Mouse (Mus musculus) NIH3T3 (cell line): ENCODE measurements at regions not wholly inside any gene's neighbourhood (a gene's known extent, or its start where the extent isn't known, plus 50 kb on each side); places are given as distances from the start of the nearest gene placed in this dataset.
A peak's percentile ranks its signal among the peaks of the same experiment; 100 is the strongest.

ENCODE experiments used
- DNase-seq: peaks from one replicate; pipeline ENCODE4 v3.0.0-alpha.2; 2012; ENCODE audit warnings: low read depth

DNA sequence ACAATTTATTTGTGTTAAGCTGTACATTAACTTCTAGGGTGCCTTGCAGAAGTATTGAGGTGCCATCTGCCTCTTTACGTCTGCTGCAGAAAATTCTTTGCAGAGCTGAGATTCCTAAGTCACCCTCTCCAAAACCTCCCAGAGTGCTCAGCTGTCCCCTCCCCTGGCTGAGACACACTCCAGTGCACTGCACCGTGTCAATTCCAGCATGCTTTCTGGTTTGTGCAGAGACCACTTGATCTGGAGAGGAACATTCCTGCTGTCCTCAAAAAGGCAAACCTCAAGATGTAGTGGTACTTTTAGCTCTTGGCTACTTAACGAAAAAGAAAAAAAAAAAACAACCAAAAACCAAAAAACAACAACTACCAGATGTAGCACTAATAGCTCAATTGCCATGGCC lies 145.2 kb upstream of the Krr1 start:
- no peak for DNase-seq

DNA sequence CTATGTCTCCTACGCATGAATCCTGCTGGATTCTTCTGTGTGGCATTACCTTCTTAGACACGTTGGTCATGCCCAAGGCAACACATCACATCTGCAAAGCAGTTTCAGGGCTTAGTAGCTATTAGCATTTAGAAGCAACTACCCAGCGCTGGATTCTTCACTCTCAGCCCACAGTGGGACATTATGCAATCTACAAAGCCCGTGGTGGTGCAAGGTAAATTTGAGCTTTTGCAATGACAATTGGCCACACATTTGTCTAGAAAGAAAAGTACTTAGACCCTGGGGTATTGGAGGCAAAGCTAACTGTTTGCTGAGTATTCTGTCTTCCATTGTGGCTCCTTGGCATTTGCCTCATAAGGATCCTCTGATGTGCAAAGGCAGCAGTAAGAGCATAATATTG lies 144.5 kb upstream of the Krr1 start:
- DNase-seq: no peak

DNA sequence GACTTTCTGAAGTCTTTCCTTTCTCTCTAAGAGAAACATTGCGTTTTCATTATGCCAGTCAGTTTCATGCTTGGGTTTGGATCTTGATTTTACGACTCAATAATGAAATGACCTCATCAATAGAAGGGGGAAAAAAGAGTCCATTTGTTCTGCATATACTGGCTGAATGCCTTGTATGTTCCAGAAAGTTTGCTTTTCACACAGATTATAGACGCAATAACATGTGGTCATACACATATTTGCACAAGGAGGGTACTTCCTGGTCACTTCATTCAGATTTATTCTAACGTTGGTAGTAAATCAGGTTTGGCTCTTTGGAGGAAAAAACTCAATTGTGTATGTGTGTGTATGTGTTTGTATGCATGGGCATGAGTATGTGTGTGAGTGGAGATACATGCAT lies 143.9 kb upstream of the Krr1 start:
- DNase-seq: no peak

DNA sequence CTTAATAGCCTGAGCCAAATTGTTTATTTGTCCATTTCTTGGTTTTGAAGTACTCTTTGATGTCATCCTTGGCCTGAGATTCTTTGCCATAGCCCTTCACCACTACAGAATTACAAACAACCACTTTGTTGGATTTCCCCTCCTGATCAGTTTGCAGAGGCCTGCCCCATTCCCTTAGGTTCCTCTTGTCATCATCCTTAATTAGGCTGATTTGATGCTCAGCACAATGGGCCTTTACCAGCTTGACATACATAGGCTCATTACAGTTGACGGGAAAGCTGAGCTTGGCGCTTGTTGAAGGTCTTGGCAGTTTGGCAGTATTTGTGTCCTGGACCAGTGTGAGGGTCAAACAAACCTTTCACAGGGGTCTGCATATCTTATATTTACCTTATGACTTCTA lies 143.2 kb upstream of the Krr1 start:
- no peak for DNase-seq

DNA sequence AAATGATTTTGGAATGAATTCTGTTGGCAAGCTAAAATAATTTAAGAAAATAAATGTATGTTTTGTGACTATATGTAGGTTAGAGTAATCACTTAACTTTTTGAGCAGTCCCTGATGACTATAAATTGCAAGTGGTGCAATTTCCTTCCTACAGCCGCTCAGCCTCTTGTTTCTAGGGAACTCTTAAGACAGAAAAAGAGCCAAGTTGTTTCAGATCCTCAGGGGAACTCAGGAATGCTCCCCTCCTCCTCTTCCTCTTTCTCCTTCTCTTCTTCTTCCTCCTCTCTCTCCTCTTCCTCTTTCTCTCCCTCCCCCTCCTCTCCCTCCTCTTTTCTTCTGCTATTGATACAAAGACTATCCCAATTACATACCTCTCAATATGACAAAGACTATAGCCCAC lies 141.4 kb upstream of the Krr1 start:
- no peak for DNase-seq

DNA sequence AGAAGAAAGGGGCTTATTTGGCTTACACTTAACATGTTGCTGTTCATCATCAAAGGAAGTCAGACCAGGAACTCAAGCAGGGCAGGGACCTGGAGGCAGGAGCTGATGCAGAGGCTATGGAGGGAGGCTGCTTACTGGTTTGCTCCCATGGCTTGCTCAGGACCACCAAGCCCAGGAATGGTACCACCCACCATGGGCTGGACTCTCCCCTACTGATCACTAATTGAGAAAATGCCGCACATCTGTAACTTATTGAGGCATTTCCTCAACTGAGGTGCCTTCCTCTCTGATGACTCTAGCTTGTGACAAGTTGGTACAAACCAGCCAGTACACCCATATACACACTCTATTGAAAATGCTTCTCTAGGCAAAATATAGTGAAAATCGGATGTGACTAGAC lies 138.9 kb upstream of the Krr1 start:
- no peak for DNase-seq

DNA sequence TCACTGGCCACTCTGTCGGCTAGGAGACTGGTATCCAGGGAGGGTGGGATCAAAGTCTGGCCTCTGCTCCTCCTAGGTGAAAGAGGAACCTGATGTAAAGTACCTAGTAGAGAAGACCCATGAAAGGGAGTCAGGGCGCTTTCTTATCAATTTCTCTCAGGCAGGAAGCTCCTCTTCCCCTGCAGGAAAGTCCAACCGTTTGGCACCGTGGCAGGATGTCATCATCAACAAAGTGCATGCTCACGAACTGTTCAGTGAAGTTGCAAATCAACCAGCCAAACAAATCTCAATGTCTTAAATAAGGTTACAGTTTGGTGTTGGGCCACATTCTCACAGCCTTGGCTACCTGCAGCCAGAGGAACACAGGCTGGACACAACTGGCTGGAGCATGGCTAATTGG lies 138.2 kb upstream of the Krr1 start:
- no peak for DNase-seq

DNA sequence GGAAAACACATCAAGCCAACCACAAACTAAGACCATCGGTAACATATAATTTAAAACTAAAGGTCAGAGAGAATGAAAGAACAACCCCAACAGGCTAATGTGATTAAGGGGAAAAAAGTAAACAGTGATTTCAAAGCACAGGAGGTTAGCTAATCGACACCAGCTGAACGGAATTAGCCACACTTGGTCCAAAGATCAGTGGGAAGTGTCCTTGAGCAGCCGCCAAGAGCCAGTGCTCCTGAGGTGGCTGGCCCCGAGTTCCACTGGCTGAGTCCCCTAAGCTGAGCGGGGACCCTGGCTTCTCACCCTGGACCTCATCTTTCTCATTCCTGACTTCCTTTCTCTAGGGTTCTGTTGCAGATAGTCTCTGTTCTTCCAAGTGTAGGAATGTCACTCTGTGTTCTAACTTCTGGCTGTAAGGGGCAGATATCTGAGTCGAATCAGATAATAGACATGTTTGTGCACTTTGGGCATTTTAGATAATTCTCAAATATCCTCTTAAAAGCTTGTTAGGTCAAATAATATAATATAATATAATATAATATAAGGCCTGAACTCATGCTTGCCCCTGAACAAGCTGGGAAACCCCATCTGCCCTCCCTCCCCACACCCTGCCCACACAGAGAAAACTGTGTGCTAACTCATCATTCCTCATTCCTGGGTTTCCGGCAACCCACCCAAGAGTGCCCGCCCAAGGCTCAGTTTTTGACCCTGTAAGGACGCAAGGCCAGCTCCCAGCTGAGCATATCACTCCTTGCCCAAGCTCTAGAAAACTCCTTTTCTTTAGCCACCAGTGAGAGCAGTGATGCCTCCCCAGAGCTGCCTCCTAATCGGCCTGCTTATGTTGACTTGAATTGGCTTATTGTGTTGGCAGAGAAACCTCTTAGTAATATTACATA lies 137.3 kb upstream of the Krr1 start:
- no peak for DNase-seq

DNA sequence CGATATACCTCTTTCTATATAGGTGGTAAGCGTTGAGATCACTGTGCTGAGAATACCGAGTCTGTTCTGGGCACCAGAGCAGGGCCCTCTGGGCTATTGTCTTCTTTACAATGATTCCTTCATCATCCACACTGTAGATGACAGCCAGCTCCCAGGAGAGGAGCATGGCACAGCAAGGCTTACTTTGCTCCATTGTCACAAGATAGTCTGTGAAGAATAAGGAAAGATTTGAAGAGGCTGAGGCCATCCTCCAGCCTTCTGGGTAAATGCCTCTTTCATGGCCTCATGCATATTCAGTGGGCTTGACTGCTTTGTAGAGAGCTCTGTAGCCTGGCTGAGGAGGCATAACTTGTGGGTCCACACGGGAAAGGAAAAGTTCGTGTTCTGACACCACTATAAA lies 136.3 kb upstream of the Krr1 start:
- no peak for DNase-seq

DNA sequence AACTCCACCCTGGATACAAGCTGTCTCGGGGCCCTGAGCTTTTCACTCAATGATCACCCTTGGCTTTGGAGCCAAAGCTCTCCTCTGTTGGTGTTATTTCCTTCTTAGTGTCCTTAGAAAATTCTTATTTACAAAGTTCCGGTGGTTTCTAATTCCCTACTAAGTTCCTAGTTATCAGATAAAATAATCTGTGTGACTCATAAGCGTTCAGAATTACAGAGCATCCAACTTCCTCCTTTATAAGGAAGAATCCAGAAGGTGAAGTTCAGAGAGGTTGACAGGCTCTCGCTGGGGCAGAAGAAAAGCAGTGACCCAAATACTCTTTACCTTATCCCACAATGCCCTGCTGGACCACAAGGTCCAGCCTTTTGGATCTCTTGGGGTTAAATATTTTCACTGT lies 135.7 kb upstream of the Krr1 start:
- DNase-seq: no peak

DNA sequence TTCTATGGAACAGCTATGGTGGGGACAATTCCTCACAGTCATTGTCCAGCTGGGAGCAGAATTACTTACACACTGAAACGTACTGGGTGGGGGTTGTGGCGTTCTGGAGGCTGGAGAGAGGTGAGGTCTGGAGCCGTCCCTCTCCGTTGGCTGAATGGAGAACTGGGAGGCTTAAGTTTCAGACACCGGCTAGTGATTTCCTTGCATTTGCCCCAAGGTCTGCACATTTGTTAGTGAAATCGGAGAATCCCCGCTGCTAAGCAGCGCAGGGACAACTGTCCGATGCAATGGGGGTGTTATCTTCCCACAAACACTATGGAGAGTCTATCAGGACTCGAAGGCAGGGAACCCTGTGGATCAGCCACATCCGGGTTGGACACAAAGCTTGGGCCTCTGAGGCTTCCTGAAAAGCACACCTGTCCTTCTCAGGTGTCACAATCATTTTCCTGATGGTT lies 130.1 kb upstream of the Krr1 start:
- DNase-seq: no peak

DNA sequence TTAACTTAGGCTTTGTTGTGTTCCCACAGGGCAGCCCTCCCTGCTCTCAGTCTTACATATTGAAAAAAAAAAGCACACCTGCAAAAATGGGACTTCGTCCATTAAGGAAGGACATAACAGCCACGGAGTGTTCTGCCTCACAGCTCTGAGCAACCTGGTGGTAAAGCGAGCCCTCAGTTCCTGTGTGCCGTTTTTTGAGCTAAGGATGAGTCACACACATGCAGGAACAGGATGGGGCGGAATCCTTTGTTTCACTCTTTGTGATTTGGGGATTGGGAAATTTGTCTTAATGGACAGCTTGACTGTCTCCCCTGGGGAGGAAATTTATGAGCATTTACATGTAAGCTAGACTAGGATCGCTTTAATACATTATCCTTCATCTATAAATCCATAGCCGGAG lies 129.6 kb upstream of the Krr1 start:
- peak; percentile 48 for DNase-seq

DNA sequence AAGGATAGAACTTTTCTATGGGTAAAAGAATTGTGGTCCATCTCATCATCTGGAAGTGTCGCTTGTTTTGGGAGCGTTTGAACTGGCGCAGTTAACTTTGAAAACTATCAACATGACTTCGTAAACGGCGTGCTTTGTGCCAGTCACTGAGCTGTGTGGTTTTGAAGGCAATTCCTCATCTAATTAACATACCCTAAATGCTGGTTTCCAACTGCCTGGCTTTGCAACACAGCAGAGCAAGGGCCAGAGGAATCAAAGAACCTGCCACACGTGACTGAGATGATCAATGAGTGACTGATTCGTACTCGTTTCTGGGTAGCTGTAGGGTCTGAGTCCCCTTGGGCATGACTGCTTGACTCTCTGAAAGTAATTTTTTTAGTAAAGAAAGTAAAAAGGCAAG lies 129.2 kb upstream of the Krr1 start:
- DNase-seq: no peak

DNA sequence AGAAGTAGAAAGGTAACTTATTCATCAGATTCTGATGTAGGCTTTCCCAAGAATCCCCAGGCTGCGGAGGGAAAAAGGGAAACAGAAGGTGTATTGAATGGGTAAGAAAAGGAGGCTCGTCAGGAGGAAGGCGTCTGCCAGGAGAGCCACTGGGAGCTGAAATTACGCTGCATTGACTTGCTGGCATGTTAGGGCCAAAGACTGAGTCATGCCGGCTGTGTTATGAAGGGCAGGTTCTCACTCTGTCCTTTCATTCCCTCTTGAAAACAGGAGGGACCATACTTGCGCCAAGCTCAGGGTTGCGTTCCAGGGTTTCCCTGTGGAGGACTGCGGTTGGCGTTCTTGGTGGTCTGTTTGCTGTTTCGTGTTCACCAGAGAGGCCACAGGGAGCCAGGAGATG lies 128.3 kb upstream of the Krr1 start:
- peak; percentile 34 for DNase-seq

DNA sequence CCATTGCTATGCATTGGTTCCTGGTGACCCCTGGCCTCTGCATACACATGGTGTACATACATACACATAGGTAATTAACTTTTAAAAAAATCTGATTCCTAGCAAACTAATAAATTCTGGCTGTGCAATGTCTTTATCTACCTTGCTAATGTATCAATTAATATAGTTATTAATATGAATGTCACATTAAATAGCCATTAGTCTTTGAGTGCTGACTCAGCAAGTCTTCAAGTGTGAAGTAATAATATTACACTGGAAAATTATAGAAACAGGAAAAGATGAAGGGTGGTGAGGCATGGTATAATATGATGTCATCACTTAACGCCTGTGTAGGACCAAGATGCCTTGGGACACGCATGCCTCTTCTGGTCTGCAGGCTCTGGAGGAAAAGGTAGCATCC lies 126.5 kb upstream of the Krr1 start:
- no peak for DNase-seq

DNA sequence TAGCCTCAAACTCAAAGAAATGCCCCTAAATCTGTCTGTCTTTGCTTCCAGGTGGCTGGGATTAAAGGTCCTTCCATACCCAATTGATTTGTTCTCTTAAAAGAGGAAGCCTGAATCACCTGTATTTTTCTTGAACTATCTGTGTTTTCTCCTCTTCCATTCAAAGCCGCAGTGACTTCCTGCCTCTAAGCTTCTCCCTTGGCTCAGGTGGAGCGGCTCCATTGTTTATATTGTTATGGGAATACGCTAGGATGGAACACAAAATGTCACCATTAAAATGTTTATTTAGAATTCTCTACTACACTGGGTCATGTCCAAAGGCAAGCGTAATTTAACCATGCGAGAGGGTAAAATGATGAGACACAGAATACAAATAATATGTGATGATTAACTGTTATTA lies 118.2 kb upstream of the Krr1 start:
- DNase-seq: no peak

DNA sequence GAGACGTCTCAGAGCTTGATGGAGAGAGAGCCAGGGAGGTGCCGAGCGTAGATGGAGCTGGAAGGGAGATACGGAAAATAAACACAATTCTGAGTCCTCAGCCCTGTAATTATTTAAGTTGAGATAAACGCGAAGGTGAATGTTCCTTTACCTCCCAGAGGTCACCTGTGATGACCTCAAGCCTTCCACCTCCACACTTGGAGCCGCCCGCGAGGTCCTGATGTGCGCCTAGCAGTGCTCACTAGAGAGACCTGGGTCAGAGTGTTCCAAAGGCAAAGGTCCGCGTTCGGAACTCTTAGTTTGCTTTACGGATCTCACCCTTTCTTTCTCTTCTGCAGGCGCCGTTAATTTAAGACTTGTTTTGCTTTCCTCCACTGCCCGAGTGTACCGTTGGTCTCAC lies 117.0 kb upstream of the Krr1 start:
- DNase-seq: no peak

DNA sequence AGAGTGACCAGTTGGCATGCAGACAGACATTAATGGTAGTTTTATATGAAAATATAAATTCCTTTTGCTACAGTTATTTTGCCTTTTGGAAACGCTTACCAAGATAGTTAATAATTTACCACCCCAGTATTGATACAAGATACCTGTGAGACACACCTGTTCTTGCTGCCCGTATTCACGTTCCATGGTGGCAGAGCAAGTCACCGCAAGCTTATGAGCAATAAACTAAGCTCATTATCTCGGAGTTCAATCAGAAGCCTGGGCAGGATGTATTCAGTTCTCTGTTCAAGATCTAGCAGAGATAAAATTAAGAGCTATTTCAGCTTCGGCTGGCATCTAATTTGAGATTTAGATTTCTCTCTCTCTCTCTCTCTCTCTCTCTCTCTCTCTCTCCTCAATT lies 114.1 kb upstream of the Krr1 start:
- no peak for DNase-seq

DNA sequence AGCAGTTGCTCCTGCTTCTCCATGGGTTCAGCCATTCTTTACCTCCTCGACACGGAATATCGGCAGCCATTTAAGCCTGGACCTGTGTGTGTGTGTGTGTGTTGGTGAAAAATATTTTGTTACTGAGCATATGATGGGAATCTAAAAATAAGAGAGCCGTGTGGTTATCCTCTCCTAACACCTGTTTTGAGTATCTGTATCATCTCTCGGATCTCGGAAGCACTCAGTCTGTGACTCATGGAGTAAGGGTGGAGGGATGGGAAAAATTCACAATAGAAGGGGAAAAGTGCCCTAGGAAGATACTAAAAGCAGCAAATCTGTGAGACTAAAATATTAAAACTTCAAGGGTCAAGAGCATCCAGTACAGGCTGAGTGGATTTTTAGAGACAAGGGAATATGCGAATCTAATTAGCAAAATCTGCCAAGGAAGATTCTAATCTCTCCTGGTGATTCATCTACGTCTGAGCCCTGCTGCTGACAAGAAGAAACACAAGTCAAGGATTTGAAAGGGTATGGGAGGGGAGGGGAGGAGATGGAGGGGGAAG lies 107.1 kb upstream of the Krr1 start:
- peak; percentile 33 for DNase-seq

DNA sequence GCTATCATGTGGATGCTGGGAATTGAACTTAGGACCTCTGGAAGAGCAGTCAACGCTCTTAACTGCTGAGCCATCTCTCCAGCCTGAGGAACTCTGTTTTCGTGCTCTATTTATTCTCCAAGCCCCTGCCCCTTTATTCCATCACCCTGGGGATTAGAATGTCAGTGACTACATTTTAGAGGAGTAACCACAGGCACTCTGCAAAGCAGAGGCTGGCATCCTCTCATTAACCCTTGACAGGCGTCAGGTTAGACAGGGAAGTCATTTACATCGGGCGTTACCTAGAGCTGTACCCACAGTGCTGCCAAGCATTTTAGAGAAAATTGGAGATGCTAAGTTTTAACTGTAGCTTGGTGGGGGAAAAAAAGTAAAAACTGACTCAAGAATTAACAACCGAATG lies 105.4 kb upstream of the Krr1 start:
- DNase-seq: no peak

DNA sequence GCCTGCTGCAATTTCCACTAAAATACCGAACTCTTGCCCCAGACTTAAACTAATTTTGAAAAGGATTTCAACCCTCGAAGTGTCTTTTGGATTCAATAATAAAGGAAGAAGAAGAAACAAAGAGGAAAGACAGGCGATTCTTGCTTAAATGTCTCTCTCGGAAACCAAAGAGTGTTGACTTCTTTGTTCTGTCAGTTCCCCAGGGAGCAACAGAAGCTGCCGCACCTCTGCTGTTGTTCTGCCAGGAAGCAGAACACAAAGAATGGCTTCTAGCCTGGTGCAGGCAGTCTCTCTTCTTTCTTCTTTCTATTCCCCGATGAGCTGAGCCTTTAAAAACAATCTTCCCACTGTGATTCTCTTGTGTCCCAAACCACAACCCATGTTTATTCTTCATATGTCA lies 104.9 kb upstream of the Krr1 start:
- DNase-seq: no peak

DNA sequence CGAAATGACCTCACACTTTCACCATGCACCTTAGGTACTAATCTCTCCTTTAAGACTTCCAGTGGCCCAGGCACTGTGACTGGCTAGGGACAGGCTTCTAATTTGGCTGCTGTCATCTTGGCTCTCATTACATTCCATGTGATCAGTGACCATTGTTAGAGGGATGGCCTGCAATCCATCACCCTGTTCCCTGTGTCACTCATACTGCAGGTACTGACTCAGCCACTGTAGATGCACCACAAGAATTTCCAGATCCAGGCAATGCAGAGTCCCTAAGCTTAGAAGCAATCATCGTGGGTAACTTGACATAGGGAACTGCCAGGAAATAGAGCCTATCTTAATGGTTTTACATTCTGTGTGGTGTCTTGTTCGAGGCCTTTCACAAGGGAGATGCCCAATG lies 92.1 kb upstream of the Krr1 start:
- no peak for DNase-seq

DNA sequence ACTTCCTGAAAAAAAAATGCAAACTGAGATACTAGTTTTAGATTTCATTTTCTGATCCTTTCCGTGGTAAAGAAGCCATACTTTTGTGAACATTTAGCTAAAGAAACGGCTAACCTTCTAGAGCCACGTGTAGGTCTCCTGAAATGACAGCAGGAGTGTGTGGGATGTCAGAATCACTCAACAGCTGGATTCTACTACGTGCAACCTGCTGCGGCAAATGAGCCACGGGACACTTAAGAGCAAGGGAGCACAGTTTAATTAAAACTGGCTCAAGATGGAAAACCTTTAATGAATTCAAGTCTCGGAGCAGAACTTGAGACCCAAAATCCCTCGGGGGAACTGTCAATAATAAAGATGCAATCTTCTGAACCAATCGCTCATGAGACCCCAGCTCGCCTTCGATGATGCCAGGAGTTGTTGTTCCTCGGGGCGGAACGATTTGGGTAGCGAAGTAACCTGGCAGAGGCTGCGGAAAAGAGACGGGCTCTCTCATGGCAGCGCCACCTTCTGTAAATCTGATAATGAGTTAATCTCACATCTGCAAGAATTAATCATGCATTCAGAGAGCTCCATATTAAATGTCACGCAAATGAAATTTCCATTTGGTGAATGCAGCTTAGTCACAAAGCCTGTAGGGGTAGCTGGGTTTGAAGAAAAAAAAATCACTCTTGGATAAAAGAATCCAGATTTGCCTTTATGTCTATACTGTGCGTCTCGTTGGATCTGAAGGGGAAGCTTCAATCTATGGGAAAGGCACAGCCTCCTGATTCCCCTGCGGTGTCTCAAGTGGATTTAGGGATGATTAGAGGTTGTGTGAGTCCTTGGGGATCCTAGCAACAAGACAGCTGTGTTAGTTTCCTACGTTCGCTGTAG lies 90.9 kb upstream of the Krr1 start:
- DNase-seq: no peak
